Mouse (Mus musculus) megakaryocyte progenitor cell, adult 5-6 weeks (primary cell): ENCODE results near the gene Sdf4. TPM values are rescaled to one million over a fixed set of nuclear protein-coding genes. Genes with fewer than 3 reads are reported as not detected.
A peak's percentile ranks its signal among the peaks of the same experiment; 100 is the strongest.

Experiments used
- ATAC-seq: replicated peaks from 2 replicates; pipeline ENCODE4 v1.8.0; 2016; ENCODE audit warnings: mild to moderate bottlenecking, moderate TSS enrichment, inconsistent platforms; ENCODE audit not compliant: poor library complexity
- total RNA-seq, 2 experiments: library from RNA; stranded (forward) in 1 of 2; stranded (reverse) in 1 of 2; fragments of 157-497, 149-512 nt in 1 of 2; fragments of 200-1000 nt in 1 of 2; gene quantifications; 2 replicates each; pipeline versions ENCODE4 v1.2.3 to v1.2.4; 2015 to 2017

Gene Sdf4
- total RNA-seq (2015) (52.6 and 54.4 TPM in 2 replicates), total RNA-seq (2017) (188 and 205 TPM in 2 replicates)

DNA sequence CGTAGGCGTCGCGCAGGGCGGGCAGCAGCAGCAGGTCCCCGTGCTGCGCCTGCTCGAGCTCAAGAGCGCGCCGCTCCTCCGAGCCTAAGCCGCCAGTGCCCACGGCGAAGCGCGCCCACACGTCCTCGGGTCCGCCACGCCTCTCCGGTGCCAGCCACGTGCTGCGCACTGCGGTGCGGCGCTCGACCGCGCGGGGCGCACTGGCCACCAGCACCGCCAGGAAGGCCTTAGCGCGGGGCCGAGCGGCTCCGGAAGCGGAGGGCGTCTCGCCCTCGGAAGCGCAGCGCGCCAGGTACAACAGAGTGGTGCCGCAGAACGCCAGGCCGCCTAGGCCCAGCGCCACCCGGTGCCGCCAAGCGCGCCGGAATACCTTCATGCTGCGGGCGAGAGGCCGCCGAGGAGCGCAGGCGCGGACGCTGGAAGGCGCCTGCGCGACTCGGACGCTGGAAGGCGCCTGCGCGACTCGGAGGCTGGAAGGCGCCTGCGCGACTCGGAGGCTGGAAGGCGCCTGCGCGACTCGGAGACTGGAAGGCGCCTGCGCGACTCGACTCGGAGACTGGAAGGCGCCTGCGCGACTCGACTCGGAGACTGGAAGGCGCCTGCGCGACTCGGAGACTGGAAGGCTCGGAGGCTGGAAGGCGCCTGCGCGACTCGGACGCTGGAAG is at the start of gene Sdf4, which contains the start of gene B3galt6:
TSS of gene Sdf4 (plus strand) at position 632 of the 665 bp plus-strand sequence.
TSS of gene B3galt6 (minus strand) at position 409 of the 665 bp plus-strand sequence.
- ATAC-seq: peak; percentile 68

DNA sequence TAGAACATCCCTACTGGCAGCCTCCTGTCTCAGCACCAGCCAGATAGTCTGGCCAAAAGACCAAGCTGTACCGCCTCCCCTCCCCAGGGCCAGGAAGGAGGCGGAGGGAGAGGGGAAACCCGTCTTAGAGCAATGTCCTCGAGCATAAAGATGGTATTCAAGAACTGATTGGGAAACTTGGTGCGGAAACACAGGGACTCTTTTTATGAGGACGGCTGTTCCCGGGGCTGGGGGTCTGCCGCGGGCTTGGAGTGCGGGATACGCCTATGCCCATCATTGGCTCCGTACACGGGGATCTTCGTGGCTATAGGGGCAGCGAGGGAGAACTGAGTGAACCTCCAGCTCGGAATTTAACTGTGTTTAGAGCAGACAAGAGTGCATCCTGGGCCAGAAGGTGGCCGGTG is 49.6 kb upstream of the Sdf4 start:
- peak; percentile 19 for ATAC-seq

DNA sequence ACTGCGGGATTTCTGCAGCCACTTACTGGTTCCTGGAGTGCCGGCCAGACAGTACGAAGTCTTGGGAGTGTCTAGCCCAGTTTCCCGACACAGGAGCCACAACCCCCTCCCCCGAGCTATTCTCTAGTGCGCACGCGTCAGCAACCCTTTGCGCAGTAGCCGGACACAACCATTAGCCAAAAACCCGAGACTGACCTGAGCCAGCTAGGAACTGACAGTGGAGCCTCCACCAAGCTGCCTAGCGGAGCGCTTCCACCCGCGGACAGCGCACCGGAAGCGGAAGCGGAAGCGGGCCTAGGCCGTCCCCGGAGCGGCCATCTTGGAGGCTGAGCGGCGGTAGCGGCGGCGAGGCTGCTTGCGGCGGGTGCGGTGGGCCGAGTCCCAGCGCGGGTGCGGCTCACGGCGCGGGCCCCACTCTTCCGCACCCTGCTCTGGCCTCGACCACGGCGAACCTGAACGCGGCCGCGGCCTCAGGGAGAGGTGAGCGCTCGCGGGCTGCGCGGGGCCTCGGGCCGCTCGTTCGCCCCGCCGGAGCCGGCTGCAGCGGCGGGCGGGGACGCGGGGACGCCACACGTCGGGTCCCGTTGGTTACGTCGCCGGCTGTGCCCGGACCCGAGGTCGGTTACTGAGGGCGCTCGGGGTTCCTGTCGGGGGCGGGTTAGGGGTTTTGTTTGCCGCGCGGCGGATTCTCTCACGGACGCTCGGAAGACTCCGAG is 49.0 kb upstream of the Sdf4 start, which contains the start of gene Ube2j2:
TSS of gene Ube2j2 (plus strand) at position 298 of the 716 bp plus-strand sequence.
- peak; percentile 95 for ATAC-seq

DNA sequence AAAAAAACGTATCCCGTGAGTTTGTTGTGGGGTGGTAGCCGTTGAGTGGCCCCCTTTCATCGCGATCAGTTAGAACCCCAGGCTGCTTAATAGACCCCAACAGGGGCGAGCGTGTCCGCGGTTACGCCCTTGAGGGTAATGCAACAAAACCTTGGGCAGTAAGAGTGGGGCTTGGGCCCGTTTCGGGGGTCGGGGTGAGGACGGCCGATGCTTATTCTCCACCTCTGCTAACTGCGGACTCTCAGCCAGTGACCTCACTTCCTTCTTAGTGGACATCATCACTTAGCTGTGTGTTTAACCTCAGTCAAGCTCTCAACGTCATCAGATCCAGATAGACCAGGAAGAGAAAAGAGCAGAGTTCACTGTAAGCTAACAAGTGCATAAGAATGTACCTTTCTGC is 48.4 kb upstream of the Sdf4 start:
- ATAC-seq: peak; percentile 52

DNA sequence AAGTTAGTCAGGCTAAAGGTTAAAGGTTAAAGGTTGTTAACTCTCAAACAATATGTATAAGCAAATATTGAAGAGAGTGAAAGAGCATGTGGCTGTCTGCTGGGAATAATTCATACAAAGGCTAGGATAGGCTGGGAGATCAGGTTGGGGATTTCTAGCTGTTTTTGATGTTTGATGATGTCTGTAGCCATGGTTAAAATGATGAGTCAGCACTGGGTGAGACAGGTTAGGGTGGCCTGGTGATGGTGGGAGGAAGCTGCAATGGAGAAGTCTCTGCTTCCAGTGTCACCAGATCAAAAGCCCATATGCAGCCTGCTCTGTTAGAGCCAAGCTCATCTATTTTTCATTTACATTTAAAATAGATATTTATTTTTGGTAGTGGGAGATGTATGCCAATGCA is 45.6 kb upstream of the Sdf4 start:
- ATAC-seq: no peak

DNA sequence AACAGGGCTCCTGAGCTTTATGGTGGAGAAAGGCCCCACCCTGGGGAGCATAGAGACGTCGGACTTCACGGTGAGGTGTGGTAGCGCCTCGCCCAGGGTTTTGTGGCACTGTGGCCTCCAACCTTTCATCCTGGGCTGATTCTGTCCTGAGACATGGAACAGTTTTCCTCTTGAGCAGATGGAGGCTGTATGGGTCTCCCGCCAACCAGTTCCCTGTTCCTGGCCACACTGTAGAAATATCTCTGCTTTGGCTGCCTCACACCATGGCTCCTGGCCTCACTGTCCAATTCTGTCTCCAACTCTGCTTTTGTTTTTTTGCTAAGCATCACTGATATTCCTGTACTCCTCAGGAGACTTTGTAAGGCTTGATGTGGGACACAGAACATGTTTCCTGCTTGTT is 37.2 kb upstream of the Sdf4 start:
- ATAC-seq: no peak

DNA sequence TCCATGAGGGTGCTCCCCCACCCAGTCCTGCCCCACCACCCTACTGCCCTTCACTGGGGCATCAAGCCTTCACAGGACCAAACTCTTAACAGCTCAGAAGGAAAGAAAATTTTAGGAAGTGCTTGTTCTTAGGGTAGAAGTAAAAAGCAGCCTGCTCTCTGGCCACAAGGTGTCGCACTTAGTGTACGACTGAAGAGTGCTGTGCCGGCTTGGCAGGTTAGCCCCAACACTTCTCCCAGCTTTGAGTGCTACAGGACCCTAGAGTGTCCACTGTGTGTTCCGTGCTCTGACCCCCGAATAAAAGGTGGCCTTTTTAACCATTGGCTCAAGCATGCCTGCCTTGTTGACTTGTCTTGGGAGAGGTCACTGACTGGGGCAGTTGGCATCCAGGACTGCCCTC is 33.4 kb upstream of the Sdf4 start:
- ATAC-seq: peak; percentile 69

DNA sequence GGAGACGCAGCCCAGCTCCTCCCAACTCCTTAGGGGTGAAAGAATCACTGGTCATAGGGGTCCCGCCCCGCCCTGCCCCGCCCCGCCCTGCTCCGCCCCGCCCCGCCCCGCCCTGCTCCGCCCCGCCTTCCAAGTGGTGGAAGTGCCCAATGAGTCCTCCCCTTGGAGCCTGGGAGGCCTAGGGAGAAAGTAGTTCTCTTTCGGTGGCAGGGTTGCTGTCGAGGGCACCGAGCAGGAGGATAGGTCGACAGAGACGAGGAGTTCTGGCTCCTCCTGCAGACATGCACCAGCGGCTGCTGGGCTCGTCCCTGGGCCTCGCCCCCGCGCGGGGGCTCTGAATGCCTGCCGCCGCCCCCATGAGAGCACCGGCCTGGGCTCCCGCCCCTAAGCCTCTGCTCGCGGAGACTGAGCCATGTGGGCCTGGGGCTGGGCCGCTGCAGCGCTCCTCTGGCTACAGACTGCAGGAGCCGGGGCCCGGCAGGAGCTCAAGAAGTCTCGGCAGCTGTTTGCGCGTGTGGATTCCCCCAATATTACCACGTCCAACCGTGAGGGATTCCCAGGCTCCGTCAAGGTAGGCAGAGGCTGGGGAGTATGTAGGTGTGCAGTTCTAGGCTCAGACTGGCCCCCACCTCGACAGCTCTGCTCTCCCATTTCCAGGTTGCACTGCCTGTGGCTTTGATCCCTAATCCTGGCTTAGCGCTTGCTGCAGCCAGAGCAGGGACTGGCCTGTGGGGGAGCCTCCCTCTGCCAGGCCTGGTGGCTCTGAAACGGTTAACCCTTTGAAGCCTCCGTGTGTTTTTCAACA is 30.3 kb upstream of the Sdf4 start, which contains the start of gene C1qtnf12:
TSS of gene C1qtnf12 (plus strand) at position 152 of the 805 bp plus-strand sequence.
- peak; percentile 72 for ATAC-seq

DNA sequence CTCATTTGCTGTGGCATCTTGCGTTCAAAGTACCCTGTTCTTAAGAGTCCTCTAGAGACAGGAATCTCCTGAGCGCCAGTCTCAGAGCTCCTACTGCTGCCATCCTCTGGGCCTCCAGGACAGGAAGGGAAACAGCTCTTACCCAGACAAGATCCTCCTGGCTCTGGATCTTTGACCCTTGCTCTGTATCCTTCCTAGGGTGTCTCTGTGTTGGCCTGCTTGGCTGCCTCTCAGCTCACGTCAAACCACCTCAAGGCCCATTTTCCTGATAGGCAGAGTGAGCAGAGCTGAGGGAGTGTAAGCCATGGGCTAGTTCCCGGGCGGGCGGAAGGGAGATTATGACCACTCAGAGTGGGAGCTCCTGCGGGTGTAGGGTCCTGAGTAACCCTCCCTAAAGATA is 29.6 kb upstream of the Sdf4 start:
- ATAC-seq: peak; percentile 4

DNA sequence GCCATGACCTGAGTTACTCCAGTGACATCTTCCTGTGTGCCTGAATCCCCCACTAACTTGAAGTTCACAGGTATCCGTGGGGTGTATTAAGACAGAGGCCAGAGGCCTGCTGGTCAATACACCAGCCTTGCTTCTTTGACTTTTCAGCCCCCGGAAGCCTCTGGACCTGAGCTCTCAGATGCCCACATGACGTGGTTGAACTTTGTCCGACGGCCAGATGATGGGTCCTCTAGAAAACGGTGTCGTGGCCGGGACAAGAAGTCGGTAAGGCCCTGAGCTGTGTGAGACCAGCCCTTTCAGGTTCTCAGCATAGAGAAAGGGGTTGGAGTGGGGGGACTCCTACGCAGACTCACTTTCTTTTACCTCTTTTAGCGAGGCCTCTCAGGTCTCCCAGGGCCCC is 28.3 kb upstream of the Sdf4 start:
- no peak for ATAC-seq

DNA sequence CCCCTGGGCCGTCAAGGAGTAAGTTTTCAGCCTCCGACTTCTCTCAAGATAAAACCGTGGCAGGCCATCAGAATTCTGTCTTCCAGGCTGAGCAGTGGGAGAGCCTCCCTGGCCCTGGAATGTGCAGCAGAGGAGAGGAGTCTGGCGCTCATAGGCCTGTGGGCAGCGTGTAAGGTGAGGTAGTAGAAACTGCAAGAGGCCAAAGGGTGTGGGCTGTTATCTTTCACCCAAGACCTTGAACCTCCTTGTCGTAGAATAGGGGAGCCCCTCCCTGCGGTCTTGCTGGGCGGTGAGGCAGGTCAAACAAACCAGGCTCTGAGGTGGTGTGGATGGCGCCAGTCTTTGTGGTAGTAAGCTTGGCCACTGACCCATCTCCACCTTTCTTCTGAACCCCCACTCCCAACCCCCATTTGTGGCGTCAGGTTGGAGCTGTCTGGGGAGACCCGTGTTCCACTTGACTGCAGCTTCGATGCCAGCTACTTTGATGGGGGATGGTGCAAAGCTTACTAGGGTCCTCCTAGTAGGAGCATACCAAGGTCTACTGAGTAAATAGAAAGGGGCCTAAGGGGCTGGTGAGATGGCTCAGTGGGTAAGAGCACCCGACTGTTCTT is 23.5 kb upstream of the Sdf4 start:
- ATAC-seq: peak; percentile 28

DNA sequence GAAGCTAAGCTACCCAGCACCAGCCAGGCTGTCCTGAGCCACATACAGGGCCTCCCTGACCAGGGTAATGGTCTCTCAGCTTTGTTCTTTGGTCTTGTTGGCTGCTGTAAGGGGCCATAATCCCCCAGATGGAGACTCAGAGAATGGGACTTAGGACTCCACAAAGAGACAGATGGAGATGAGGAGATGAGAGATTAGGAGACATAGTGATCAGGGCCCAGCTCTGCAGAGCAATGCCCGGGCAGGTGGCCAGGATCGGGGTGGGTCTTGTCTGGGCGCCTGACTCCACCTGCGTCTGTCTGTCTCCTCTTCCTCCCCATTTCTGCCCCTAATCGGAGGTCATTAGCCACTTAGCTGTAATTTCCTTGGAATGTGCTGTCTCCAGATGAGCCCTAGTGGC is 22.4 kb upstream of the Sdf4 start:
- ATAC-seq: peak; percentile 56

DNA sequence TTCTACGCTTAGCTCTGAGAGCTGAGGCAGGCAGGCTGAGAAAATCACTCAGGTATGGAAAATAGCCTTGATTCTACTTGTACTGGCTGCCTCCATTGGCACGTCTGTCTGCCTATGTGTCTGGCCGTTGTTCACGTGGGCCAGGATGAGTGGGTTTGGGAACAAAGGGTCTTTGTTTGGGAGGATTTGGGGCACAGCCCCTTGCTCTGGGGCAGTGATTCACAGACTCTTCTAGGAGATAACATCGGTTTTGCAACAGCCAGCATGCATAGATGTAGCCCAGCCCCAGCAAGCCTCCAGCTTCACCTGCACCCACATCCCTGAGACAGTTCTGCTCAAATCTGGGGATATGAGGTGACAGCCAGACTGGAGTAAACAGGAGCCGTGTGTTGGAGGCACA is 20.0 kb upstream of the Sdf4 start:
- ATAC-seq: no peak

DNA sequence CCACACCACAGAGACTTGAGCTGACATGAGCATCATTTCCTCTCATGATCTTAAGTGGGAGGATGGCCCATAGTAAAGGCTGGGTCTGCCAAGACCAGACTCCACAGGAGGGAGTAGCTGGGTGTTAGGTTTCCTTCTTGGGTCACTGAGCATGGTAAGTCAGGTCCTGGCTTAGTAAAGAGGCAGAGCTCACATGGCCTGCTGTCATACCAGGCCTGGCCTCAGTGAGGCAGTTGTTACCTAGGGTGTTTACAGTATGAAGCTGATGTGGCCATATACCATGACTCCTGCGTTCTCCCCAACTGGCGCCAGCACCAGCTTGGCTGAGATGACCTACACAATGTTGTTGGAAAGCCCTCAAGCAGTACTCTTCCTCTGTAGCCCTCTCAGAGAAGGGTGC is 19.4 kb upstream of the Sdf4 start:
- ATAC-seq: peak; percentile 58

DNA sequence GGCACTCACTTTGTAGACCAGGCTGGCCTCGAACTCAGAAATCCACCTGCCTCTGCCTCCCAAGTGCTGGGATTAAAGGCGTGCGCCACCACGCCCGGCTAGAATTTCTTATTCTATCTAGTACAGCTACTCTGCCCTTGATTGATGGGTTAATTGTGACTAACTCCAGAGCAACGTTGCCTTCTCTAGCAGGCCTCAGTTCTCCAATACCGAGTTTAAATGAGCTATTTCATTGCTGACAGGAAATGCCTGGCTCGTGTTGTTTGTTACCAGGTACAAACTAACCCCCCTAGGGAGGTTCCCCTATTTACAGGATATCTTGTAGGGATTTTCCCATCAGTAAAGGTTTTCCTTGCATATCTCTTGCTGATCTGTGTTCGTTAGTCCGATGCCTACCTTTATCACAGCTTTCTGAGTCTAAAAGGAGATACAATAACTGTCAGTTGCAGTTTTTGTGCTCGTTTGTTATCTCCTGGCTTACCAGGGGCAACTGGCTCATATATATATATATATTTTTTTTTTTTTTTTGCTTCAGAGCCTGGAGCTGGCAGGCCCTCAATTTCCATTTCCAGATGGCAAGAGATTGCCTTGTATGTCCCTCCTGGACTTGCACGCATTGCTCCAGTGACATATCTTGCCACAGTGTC is 11.1 kb upstream of the Sdf4 start:
- peak; percentile 60 for ATAC-seq

DNA sequence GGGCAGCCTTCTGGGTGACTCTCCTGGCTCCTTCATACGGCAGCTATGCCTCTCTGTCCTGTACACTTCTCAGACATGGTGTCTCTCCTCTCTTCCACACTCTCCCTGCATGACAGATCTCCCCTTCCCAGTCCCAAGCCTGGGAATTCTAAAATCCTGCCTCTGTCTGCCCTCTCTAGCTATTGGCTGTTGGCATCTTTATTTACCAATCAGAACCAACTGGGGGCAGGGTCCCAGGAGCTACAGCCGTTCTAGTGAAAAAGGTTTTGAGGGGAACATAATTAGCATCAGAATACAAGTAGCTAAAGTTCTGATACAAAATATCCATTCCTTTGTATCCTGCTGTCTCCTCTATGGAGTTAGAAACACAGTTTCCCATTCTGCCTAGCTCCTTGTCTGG is 8.9 kb upstream of the Sdf4 start:
- no peak for ATAC-seq

DNA sequence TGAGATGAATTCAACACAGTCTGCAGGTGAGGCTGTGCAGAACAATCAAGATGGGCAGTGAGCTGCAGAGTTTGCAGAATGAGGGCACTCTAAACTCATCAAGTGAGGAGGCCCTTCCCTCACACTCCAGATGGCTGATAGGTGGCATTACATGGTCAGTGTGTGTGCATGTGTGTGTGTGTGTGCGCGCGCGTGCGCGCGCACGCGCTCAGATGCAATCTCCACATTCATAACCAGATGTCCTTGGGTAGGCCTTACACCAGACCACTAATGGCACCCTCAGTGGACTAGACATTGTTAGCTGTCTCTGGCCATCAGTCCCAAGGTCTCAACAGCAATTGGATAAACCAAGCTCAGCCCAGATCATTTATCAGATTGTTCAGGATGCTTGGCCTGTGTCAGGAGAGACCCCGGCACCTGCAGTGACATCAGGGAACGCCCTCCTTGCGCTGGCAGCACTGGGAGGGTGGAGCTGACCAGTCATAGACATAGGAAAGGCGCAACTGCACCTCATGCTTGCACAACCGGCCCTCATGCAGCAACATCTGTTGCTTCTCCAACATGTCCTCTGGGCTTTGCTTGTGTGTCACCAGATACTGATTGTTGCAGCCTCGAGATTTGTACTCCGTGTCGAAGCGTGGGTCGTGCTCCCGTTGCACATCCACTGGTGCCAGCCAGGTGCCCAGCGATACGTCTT is 1.3 kb upstream of the Sdf4 start:
- ATAC-seq: peak; percentile 43

DNA sequence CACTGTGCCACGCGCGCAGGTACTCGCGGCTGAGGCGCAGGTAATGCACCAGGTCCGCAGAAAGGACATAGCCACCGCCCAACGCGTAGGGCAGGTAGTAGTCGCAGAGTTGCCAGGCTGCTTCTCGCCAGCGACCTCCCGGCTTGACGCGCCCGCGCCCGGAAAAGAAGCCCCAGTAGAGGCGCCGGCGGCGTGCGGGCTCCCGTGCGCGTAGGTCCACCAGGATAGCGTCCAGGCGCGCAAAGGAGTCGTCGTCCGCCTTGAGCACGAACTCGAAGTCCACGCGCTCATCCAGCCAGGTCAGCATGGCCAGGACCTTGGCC is 803 bp upstream of the Sdf4 start:
- ATAC-seq: no peak

DNA sequence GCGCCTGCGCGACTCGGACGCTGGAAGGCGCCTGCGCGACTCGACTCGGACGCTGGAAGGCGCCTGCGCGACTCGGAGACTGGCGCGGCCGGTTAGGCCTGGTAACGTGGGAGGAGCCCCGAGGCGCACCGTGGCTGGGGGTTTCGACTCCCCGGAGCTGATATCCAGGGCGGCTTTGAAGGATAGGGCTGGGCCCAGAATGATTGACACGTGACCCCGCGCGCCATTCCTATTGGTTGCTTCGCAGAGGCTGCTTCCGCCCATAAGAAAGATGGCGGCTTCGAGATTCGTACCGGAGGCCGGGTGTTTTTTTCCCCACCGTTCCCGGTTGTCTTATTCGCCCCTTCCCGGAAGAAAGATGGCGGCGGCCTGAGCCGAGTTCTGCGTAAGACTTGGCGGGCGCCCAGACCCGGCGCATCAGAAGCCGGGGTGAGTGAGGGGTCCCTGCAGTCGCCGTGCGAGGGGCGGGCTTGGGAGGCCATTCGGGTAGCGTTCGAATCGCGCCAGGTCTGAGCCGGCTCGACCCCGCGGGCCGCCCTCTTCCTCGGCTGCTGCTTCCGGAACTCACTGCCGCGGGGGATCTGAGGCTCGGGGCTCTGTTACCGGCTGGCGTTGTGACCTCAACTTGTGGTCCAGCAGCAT is 355 bp downstream of the Sdf4 start:
- peak; percentile 64 for ATAC-seq

DNA sequence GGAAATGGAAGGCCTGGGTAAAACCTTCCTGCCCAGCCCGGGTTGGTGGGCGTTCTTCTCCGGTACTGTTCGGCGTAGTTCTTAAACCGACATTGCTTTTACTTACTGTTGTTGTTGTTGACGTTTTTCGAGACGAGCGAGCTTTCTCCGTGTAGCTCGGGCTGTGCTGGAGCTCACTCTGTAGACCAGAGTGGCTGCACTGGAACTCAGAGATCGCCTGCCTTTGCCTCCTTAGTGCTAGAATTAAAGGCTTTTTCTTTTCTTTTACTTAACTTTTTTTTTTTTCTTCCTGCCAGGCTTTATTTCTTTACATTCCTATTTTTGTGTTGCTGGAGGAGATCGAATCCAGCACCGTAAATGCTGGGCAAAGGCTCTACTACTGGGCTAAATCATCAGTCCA is 934 bp downstream of the Sdf4 start:
- ATAC-seq: no peak
